Mouse (Mus musculus): Measurements from ENCODE around the gene Plch2. TPM values are rescaled to one million over a fixed set of nuclear protein-coding genes. Genes with fewer than 3 reads are reported as not detected.

Gene Plch2
- polyA plus RNA-seq, 1 experiment from 2014 or later, result 0.08 TPM

- Histone ChIP-seq H3K4me2 (ENCODE audit: low read depth, low read length) (no peak overlapping the region), H3K27me3 (ENCODE audit: control insufficient read depth, insufficient read depth, low read depth, low read length) (peaks cover 2% of the 10 kb centered on the region; the same call in 1 of the 2 replicates)
Measured at GRCm38 (mm10) chr4:155019336-155019847, 37.2 kb downstream of the Plch2 start.

GRCm38 (mm10) chr4:155018601-155019335, 37.8 kb downstream of the Plch2 start:
- H3K9me3 ChIP-seq (replicated peaks; ENCODE audit: control insufficient read depth, low read length), result no peaks in the 10 kb centered on the region
- H3K27ac ChIP-seq (ENCODE audit: low read length), result no peak overlapping the region
- 4% methylated on average over 15 of the region's 15 CpGs for WGBS (ENCODE audit: insufficient replicate concordance)
- no peak for ATAC-seq (ENCODE audit: low read depth)
- H3K36me3 ChIP-seq (ENCODE audit: control insufficient read depth, insufficient read depth), result no peaks in the 10 kb centered on the region
- no peaks in the 10 kb centered on the region for H3K4me1 ChIP-seq (ENCODE audit: control insufficient read depth, low read depth, low read length)
- H3K4me2 ChIP-seq (ENCODE audit: low read depth, low read length), result no peak overlapping the region
- H3K9ac ChIP-seq (ENCODE audit: low read depth, low read length), result no peak overlapping the region
- no peak overlapping the region for H3K4me3 ChIP-seq (ENCODE audit: low read depth, low read length)
- peaks cover 2% of the 10 kb centered on the region; the same call in 1 of the 2 replicates for H3K27me3 ChIP-seq (ENCODE audit: control insufficient read depth, insufficient read depth, low read depth, low read length)

More at GRCm38 (mm10) chr4:155019336-155019847, 37.2 kb downstream of the Plch2 start:
- ATAC-seq (ENCODE audit: low read depth), result no peak
- no peaks in the 10 kb centered on the region for H3K9me3 ChIP-seq (replicated peaks; ENCODE audit: control insufficient read depth, low read length)
- H3K27ac ChIP-seq (ENCODE audit: low read length), result no peak overlapping the region
- no peak overlapping the region for H3K4me3 ChIP-seq (ENCODE audit: low read depth, low read length)
- no peak overlapping the region for H3K9ac ChIP-seq (ENCODE audit: low read depth, low read length)
- H3K36me3 ChIP-seq (ENCODE audit: control insufficient read depth, insufficient read depth), result no peaks in the 10 kb centered on the region
- 4% methylated on average over 10 of the region's 10 CpGs for WGBS (ENCODE audit: insufficient replicate concordance)
- H3K4me1 ChIP-seq (ENCODE audit: control insufficient read depth, low read depth, low read length), result no peaks in the 10 kb centered on the region

GRCm38 (mm10) chr4:155018066-155018465, 38.5 kb downstream of the Plch2 start:
- no peak overlapping the region for H3K4me3 ChIP-seq (ENCODE audit: low read depth, low read length)
- ATAC-seq (ENCODE audit: low read depth), result no peak
- H3K4me2 ChIP-seq (ENCODE audit: low read depth, low read length), result no peak overlapping the region
- H3K27ac ChIP-seq (ENCODE audit: low read length), result no peak overlapping the region
- H3K36me3 ChIP-seq (ENCODE audit: control insufficient read depth, insufficient read depth), result no peaks in the 10 kb centered on the region
- 49% methylated on average over 8 of the region's 8 CpGs for WGBS (ENCODE audit: insufficient replicate concordance)
- H3K9me3 ChIP-seq (replicated peaks; ENCODE audit: control insufficient read depth, low read length), result no peaks in the 10 kb centered on the region
- H3K27me3 ChIP-seq (ENCODE audit: control insufficient read depth, insufficient read depth, low read depth, low read length), result peaks cover 2% of the 10 kb centered on the region; the same call in 1 of the 2 replicates
- no peaks in the 10 kb centered on the region for H3K4me1 ChIP-seq (ENCODE audit: control insufficient read depth, low read depth, low read length)
- H3K9ac ChIP-seq (ENCODE audit: low read depth, low read length), result no peak overlapping the region

- H3K9me3 ChIP-seq (replicated peaks; ENCODE audit: control insufficient read depth, low read length), result no peaks in the 10 kb centered on the region
- H3K4me1 ChIP-seq (ENCODE audit: control insufficient read depth, low read depth, low read length), result no peaks in the 10 kb centered on the region
- no peak overlapping the region for H3K4me2 ChIP-seq (ENCODE audit: low read depth, low read length)
- no peaks in the 10 kb centered on the region for H3K36me3 ChIP-seq (ENCODE audit: control insufficient read depth, insufficient read depth)
- no peak overlapping the region for H3K4me3 ChIP-seq (ENCODE audit: low read depth, low read length)
- peaks cover 2% of the 10 kb centered on the region; the same call in 1 of the 2 replicates for H3K27me3 ChIP-seq (ENCODE audit: control insufficient read depth, insufficient read depth, low read depth, low read length)
- no peak overlapping the region for H3K9ac ChIP-seq (ENCODE audit: low read depth, low read length)
- no peak overlapping the region for H3K27ac ChIP-seq (ENCODE audit: low read length)
- ATAC-seq (ENCODE audit: low read depth), result no peak
- WGBS (ENCODE audit: insufficient replicate concordance), result 54% methylated on average over 11 of the region's 11 CpGs
Measured at GRCm38 (mm10) chr4:155017253-155017878, 39.2 kb downstream of the Plch2 start.

GRCm38 (mm10) chr4:155016807-155017206, 39.8 kb downstream of the Plch2 start:
- no peak for ATAC-seq (ENCODE audit: low read depth)
- Histone ChIP-seq H3K36me3 (ENCODE audit: control insufficient read depth, insufficient read depth) (no peaks in the 10 kb centered on the region), H3K9me3 (replicated peaks; ENCODE audit: control insufficient read depth, low read length) (no peaks in the 10 kb centered on the region), H3K4me2 (ENCODE audit: low read depth, low read length) (no peak overlapping the region), H3K4me1 (ENCODE audit: control insufficient read depth, low read depth, low read length) (no peaks in the 10 kb centered on the region), H3K9ac (ENCODE audit: low read depth, low read length) (no peak overlapping the region), H3K27me3 (ENCODE audit: control insufficient read depth, insufficient read depth, low read depth, low read length) (peaks cover 2% of the 10 kb centered on the region; the same call in 1 of the 2 replicates), H3K4me3 (ENCODE audit: low read depth, low read length) (no peak overlapping the region), H3K27ac (ENCODE audit: low read length) (no peak overlapping the region)
- 49% methylated on average over 11 of the region's 11 CpGs for WGBS (ENCODE audit: insufficient replicate concordance)

- H3K4me3 ChIP-seq (ENCODE audit: low read depth, low read length), result no peak overlapping the region
- no peak overlapping the region for H3K4me2 ChIP-seq (ENCODE audit: low read depth, low read length)
- 0 out of 2 replicates have a peak, but pooled peaks have one; percentile 25 for ATAC-seq (ENCODE audit: low read depth)
- H3K9ac ChIP-seq (ENCODE audit: low read depth, low read length), result no peak overlapping the region
- 29% methylated on average over 4 of the region's 4 CpGs for WGBS (ENCODE audit: insufficient replicate concordance)
- H3K36me3 ChIP-seq (ENCODE audit: control insufficient read depth, insufficient read depth), result no peaks in the 10 kb centered on the region
- peaks cover 2% of the 10 kb centered on the region; the same call in 1 of the 2 replicates for H3K27me3 ChIP-seq (ENCODE audit: control insufficient read depth, insufficient read depth, low read depth, low read length)
- no peaks in the 10 kb centered on the region for H3K9me3 ChIP-seq (replicated peaks; ENCODE audit: control insufficient read depth, low read length)
- no peak overlapping the region for H3K27ac ChIP-seq (ENCODE audit: low read length)
- no peaks in the 10 kb centered on the region for H3K4me1 ChIP-seq (ENCODE audit: control insufficient read depth, low read depth, low read length)
Measured at GRCm38 (mm10) chr4:155015550-155015949, 41.0 kb downstream of the Plch2 start.

GRCm38 (mm10) chr4:155014791-155015190, 41.8 kb downstream of the Plch2 start:
- H3K4me3 ChIP-seq (ENCODE audit: low read depth, low read length), result no peak overlapping the region
- 59% methylated on average over 12 of the region's 12 CpGs for WGBS (ENCODE audit: insufficient replicate concordance)
- H3K27me3 ChIP-seq (ENCODE audit: control insufficient read depth, insufficient read depth, low read depth, low read length), result peaks cover 2% of the 10 kb centered on the region; the same call in 1 of the 2 replicates
- no peak for ATAC-seq (ENCODE audit: low read depth)
- H3K4me1 ChIP-seq (ENCODE audit: control insufficient read depth, low read depth, low read length), result no peaks in the 10 kb centered on the region
- H3K4me2 ChIP-seq (ENCODE audit: low read depth, low read length), result no peak overlapping the region
- no peak overlapping the region for H3K27ac ChIP-seq (ENCODE audit: low read length)
- no peak overlapping the region for H3K9ac ChIP-seq (ENCODE audit: low read depth, low read length)
- no peaks in the 10 kb centered on the region for H3K9me3 ChIP-seq (replicated peaks; ENCODE audit: control insufficient read depth, low read length)
- no peaks in the 10 kb centered on the region for H3K36me3 ChIP-seq (ENCODE audit: control insufficient read depth, insufficient read depth)

GRCm38 (mm10) chr4:155014244-155014643, 42.3 kb downstream of the Plch2 start:
- Histone ChIP-seq H3K4me3 (ENCODE audit: low read depth, low read length) (no peak overlapping the region), H3K4me2 (ENCODE audit: low read depth, low read length) (no peak overlapping the region), H3K9ac (ENCODE audit: low read depth, low read length) (no peak overlapping the region), H3K9me3 (replicated peaks; ENCODE audit: control insufficient read depth, low read length) (no peaks in the 10 kb centered on the region), H3K36me3 (ENCODE audit: control insufficient read depth, insufficient read depth) (no peaks in the 10 kb centered on the region), H3K27me3 (ENCODE audit: control insufficient read depth, insufficient read depth, low read depth, low read length) (peaks cover 2% of the 10 kb centered on the region; the same call in 1 of the 2 replicates), H3K4me1 (ENCODE audit: control insufficient read depth, low read depth, low read length) (no peaks in the 10 kb centered on the region), H3K27ac (ENCODE audit: low read length) (no peak overlapping the region)
- no peak for ATAC-seq (ENCODE audit: low read depth)
- 59% methylated on average over 14 of the region's 14 CpGs for WGBS (ENCODE audit: insufficient replicate concordance)

GRCm38 (mm10) chr4:155012788-155013187, 43.8 kb downstream of the Plch2 start:
- Histone ChIP-seq H3K27me3 (ENCODE audit: control insufficient read depth, insufficient read depth, low read depth, low read length) (peaks cover 2% of the 10 kb centered on the region; the same call in 1 of the 2 replicates), H3K27ac (ENCODE audit: low read length) (no peak overlapping the region), H3K4me1 (ENCODE audit: control insufficient read depth, low read depth, low read length) (no peaks in the 10 kb centered on the region), H3K9me3 (replicated peaks; ENCODE audit: control insufficient read depth, low read length) (no peaks in the 10 kb centered on the region), H3K4me2 (ENCODE audit: low read depth, low read length) (no peak overlapping the region), H3K9ac (ENCODE audit: low read depth, low read length) (no peak overlapping the region), H3K4me3 (ENCODE audit: low read depth, low read length) (no peak overlapping the region), H3K36me3 (ENCODE audit: control insufficient read depth, insufficient read depth) (no peaks in the 10 kb centered on the region)
- ATAC-seq (ENCODE audit: low read depth), result no peak
- 2% methylated on average over 4 of the region's 4 CpGs for WGBS (ENCODE audit: insufficient replicate concordance)

All from liver, embryonic 16.5 days (tissue).